14 mouse cellular contexts compared by ENCODE assay signal in genomic region chr7:123276568-123276967, GRCm38 (mm10).
"Had no signal": no experiment of that assay in that cellular context is flagged by ENCODE, and none has a peak within 500 bp of the region (broad histone marks: within the 10 kb centered on the region; RNA-seq: fewer than 3 reads in every experiment).

No protein-coding gene starts in this region.

- ATAC-seq: midbrain, embryonic 16.5 days had no signal

- DNase-seq: lung, adult 18-20 months; lung, embryonic 14.5 days; lung, postnatal 10 days; lung, postnatal 4 days; midbrain, embryonic 14.5 days; retina, postnatal 1 day; right cerebral cortex, adult 18-20 months; right cerebral cortex, postnatal 14 days; right cerebral cortex, postnatal 4 days; spleen, adult 18-20 months; thymus, adult 18-20 months; thymus, postnatal 14 days; thymus, postnatal 36 days had no signal
